Mouse (Mus musculus) stomach, postnatal 0 days (tissue): ENCODE results near the gene 2700081O15Rik. TPM values are rescaled to one million over a fixed set of nuclear protein-coding genes. Genes with fewer than 3 reads are reported as not detected.
A peak's percentile ranks its signal among the peaks of the same experiment; 100 is the strongest.

Source experiments
- ATAC-seq: fragments of 200-750 bp; cut with Nextera tagmentation; 2 replicates; pipeline ENCODE4 v1.8.0; 2017; ENCODE audit not compliant: low FRiP score, low TSS enrichment
- DNase-seq: peaks from one replicate; pipeline ENCODE4 v3.0.0-alpha.2; 2016; ENCODE audit warnings: low spot score
- H3K27ac ChIP-seq: fragments of 300-500 bp; sonication (generic); replicated peaks from 2 replicates; pipeline ENCODE4 v1.5.1; 2014; ENCODE audit warnings: mild to moderate bottlenecking, control low read depth
- H3K27me3 ChIP-seq: fragments of 300-500 bp; sonication (generic); 2 replicates; pipeline ENCODE4 v1.6.1; 2014; ENCODE audit warnings: low read length; ENCODE audit not compliant: control insufficient read depth, insufficient read depth
- H3K36me3 ChIP-seq: fragments of 300-500 bp; sonication (generic); 2 replicates; pipeline ENCODE4 v1.6.1; 2014; ENCODE audit warnings: low read length, mixed read lengths; ENCODE audit not compliant: control insufficient read depth, insufficient read depth
- H3K4me1 ChIP-seq: fragments of 300-500 bp; sonication (generic); replicated peaks from 2 replicates; pipeline ENCODE4 v1.6.1; 2014; ENCODE audit warnings: antibody characterized with exemption; ENCODE audit not compliant: control insufficient read depth, insufficient read depth
- H3K4me2 ChIP-seq: fragments of 300-500 bp; sonication (generic); replicated peaks from 2 replicates; pipeline ENCODE4 v1.6.1; 2014; ENCODE audit warnings: low read depth, mild to moderate bottlenecking, control low read depth, moderate library complexity
- H3K4me3 ChIP-seq: fragments of 300-500 bp; sonication (generic); 2 replicates; pipeline ENCODE4 v1.5.1; 2014; ENCODE audit warnings: low read depth, low read length, control low read depth
- H3K9ac ChIP-seq: fragments of 300-500 bp; sonication (generic); 2 replicates; pipeline ENCODE4 v1.6.1; 2014; ENCODE audit warnings: mild to moderate bottlenecking, low read length, control low read depth, mixed read lengths
- H3K9me3 ChIP-seq: fragments of 300-500 bp; sonication (generic); 2 replicates; pipeline ENCODE4 v1.6.1; 2016; ENCODE audit warnings: low read length; ENCODE audit not compliant: control insufficient read depth
- CTCF ChIP-seq: IDR thresholded peaks from 2 replicates; pipeline ENCODE4 v1.5.1; 2016; ENCODE audit warnings: antibody characterized with exemption, low read depth, mild to moderate bottlenecking, moderate library complexity
- EP300 ChIP-seq: optimal IDR thresholded peaks from 2 replicates; pipeline ENCODE3; 2016; ENCODE audit warnings: antibody characterized with exemption
- WGBS: fragments of 180-500 bp; shearing (Covaris S2); extraction: QIAGEN DNeasy Blood & Tissue Kit; methylation state at CpG from one replicate; pipeline ENCODE4 v1.1.7; 2014; 5-methylcytosine and 5-hydroxymethylcytosine counted together
- polyA plus RNA-seq: library from polyadenylated mRNA; unstranded; fragments of >200 nt; fragmentation: Nextera tagmentation; extraction: Ambion mirVana; gene quantifications from 2 replicates; pipeline ENCODE4 v1.2.1, GENCODE M21; 2015

Gene 2700081O15Rik
- polyA plus RNA-seq, 1 experiment from 2014 or later: 2.6 TPM

- peak; percentile 74; the same call in 1 of the 2 replicates for ATAC-seq
- no peak for TF ChIP-seq EP300
- peak; percentile 94 for TF ChIP-seq CTCF
- 59% methylated on average over 5 of the region's 5 CpGs for WGBS
Measured at GRCm38 (mm10) chr19:7436061-7436970, 18.9 kb downstream of the 2700081O15Rik start.

GRCm38 (mm10) chr19:7438295-7438694 lies 20.9 kb downstream of the 2700081O15Rik start:
- ATAC-seq (no peak), DNase-seq (no peak)
- no peak overlapping the region for H3K4me2 ChIP-seq
- no peaks in the 10 kb centered on the region for H3K36me3 ChIP-seq
- no peaks in the 10 kb centered on the region for H3K27me3 ChIP-seq
- H3K4me3 ChIP-seq: no peak overlapping the region
- H3K27ac ChIP-seq: no peak overlapping the region
- no peaks in the 10 kb centered on the region for H3K9me3 ChIP-seq
- no peak for TF ChIP-seq EP300
- no peak for TF ChIP-seq CTCF
- H3K4me1 ChIP-seq: no peaks in the 10 kb centered on the region
- H3K9ac ChIP-seq: no peak overlapping the region

More at GRCm38 (mm10) chr19:7436061-7436970, 18.9 kb downstream of the 2700081O15Rik start:
- Histone ChIP-seq H3K9ac (no peak overlapping the region), H3K9me3 (no peaks in the 10 kb centered on the region), H3K4me1 (no peaks in the 10 kb centered on the region), H3K4me3 (no peak overlapping the region), H3K4me2 (no peak overlapping the region), H3K27ac (no peak overlapping the region), H3K27me3 (no peaks in the 10 kb centered on the region), H3K36me3 (peaks cover under 1% of the 10 kb centered on the region; the same call in 1 of the 2 replicates)
- DNase-seq: peak; percentile 45

- 53% methylated on average over 14 of the region's 14 CpGs for WGBS
- TF ChIP-seq EP300 (no peak), CTCF (peak; percentile 79)
- no peak overlapping the region for H3K4me2 ChIP-seq
- DNase-seq (peak; percentile 59), ATAC-seq (peak; percentile 57; the same call in 1 of the 2 replicates)
- H3K9me3 ChIP-seq: no peaks in the 10 kb centered on the region
- H3K27ac ChIP-seq: no peak overlapping the region
- H3K27me3 ChIP-seq: no peaks in the 10 kb centered on the region
- no peak overlapping the region for H3K4me3 ChIP-seq
- H3K9ac ChIP-seq: no peak overlapping the region
- H3K36me3 ChIP-seq: no peaks in the 10 kb centered on the region
- no peaks in the 10 kb centered on the region for H3K4me1 ChIP-seq
Measured at GRCm38 (mm10) chr19:7441493-7441892, 24.1 kb downstream of the 2700081O15Rik start.

- 79% methylated on average over 2 of the region's 2 CpGs for WGBS
- ATAC-seq: no peak
- DNase-seq: no peak
- no peak overlapping the region for H3K9ac ChIP-seq
- H3K27ac ChIP-seq: no peak overlapping the region
- H3K27me3 ChIP-seq: no peaks in the 10 kb centered on the region
- no peaks in the 10 kb centered on the region for H3K36me3 ChIP-seq
- H3K9me3 ChIP-seq: no peaks in the 10 kb centered on the region
- no peaks in the 10 kb centered on the region for H3K4me1 ChIP-seq
- H3K4me2 ChIP-seq: no peak overlapping the region
- TF ChIP-seq EP300 (no peak), CTCF (no peak)
- no peak overlapping the region for H3K4me3 ChIP-seq
Measured at GRCm38 (mm10) chr19:7445105-7445504, 27.7 kb downstream of the 2700081O15Rik start.

GRCm38 (mm10) chr19:7445596-7445995 lies 28.2 kb downstream of the 2700081O15Rik start:
- DNase-seq (no peak), ATAC-seq (no peak)

GRCm38 (mm10) chr19:7456803-7457202 lies 39.4 kb downstream of the 2700081O15Rik start:
- no peak for DNase-seq
- no peak for ATAC-seq
- Histone ChIP-seq H3K27ac (0 out of 2 replicates have a peak overlapping the region, but pooled peaks have one; percentile 13), H3K27me3 (no peaks in the 10 kb centered on the region), H3K4me2 (no peak overlapping the region), H3K36me3 (no peaks in the 10 kb centered on the region), H3K4me3 (no peak overlapping the region), H3K9me3 (no peaks in the 10 kb centered on the region), H3K4me1 (no peaks in the 10 kb centered on the region), H3K9ac (no peak overlapping the region)
- WGBS: 61% methylated on average over 2 of the region's 2 CpGs
- TF ChIP-seq EP300: no peak
- peak; percentile 56 for TF ChIP-seq CTCF

More at GRCm38 (mm10) chr19:7445596-7445995, 28.2 kb downstream of the 2700081O15Rik start:
- WGBS: 79% methylated on average over 1 of the region's 1 CpGs
- H3K36me3 ChIP-seq: no peaks in the 10 kb centered on the region
- no peak overlapping the region for H3K4me3 ChIP-seq
- no peaks in the 10 kb centered on the region for H3K27me3 ChIP-seq
- H3K4me1 ChIP-seq: no peaks in the 10 kb centered on the region
- no peaks in the 10 kb centered on the region for H3K9me3 ChIP-seq
- no peak overlapping the region for H3K4me2 ChIP-seq
- H3K27ac ChIP-seq: no peak overlapping the region
- H3K9ac ChIP-seq: no peak overlapping the region
- no peak for TF ChIP-seq CTCF
